Mouse (Mus musculus) MEL (cell line): ENCODE data around the gene Dnase1l1. TPM values are rescaled to one million over a fixed set of nuclear protein-coding genes. Genes with fewer than 3 reads are reported as not detected.

Source experiments
- DNase-seq: peaks from one replicate; pipeline ENCODE4 v3.0.0; 2011; ENCODE audit warnings: low read depth, low spot score
- H3K27ac ChIP-seq: 2 replicates; pipeline ENCODE4 v1.5.1; 2012; ENCODE audit warnings: low read depth, mild to moderate bottlenecking, control low read depth, low read length, moderate library complexity; ENCODE audit not compliant: control insufficient read depth
- H3K27me3 ChIP-seq, 2 experiments: fragments of 150-350 bp in 1 of 2; sonication (generic) in 1 of 2; 2 replicates each; pipeline ENCODE4 v1.6.1; 2012; ENCODE audit warnings: low read length in 2 of 2, mild to moderate bottlenecking in 2 of 2, improper control_type of control experiment in 1 of 2, moderate library complexity in 1 of 2; ENCODE audit not compliant: insufficient read depth in 2 of 2, control insufficient read depth in 1 of 2
- H3K36me3 ChIP-seq, 2 experiments: 2 replicates each; pipeline ENCODE4 v1.6.1; 2012 to 2014; ENCODE audit warnings: low read length in 2 of 2, improper control_type of control experiment in 1 of 2, inconsistent platforms in 1 of 2, mild to moderate bottlenecking in 1 of 2; ENCODE audit not compliant: insufficient read depth in 2 of 2, control insufficient read depth in 1 of 2
- H3K4me1 ChIP-seq, 2 experiments: fragments of 150-350 bp in 1 of 2; sonication (generic) in 1 of 2; 2 replicates each; pipeline ENCODE4 v1.6.1; 2012; ENCODE audit warnings: low read length in 2 of 2, improper control_type of control experiment in 1 of 2, mild to moderate bottlenecking in 1 of 2; ENCODE audit not compliant: insufficient read depth in 2 of 2, control insufficient read depth in 1 of 2
- H3K4me3 ChIP-seq, 2 experiments: fragments of 150-350 bp in 1 of 2; sonication (generic) in 1 of 2; 2 replicates each; pipeline ENCODE4 v1.5.1; 2012; ENCODE audit warnings: low read depth in 2 of 2, low read length in 2 of 2, mild to moderate bottlenecking in 2 of 2, moderate library complexity in 2 of 2, control low read depth in 1 of 2, improper control_type of control experiment in 1 of 2; ENCODE audit not compliant: control insufficient read depth in 1 of 2, insufficient read depth in 1 of 2
- H3K79me2 ChIP-seq: 2 replicates; pipeline ENCODE4 v1.6.1; 2012; ENCODE audit warnings: mild to moderate bottlenecking, low read length, moderate library complexity; ENCODE audit not compliant: control insufficient read depth, poor library complexity, insufficient read depth
- H3K9ac ChIP-seq: 2 replicates; pipeline ENCODE4 v1.6.1; 2012; ENCODE audit warnings: low read depth, mild to moderate bottlenecking, control low read depth, low read length, moderate library complexity; ENCODE audit not compliant: control insufficient read depth, poor library complexity, severe bottlenecking
- H3K9me3 ChIP-seq: fragments of 150-350 bp; sonication (generic); replicated peaks from 2 replicates; pipeline ENCODE4 v1.6.1; 2012; ENCODE audit warnings: mild to moderate bottlenecking, low read length, improper control_type of control experiment, moderate library complexity; ENCODE audit not compliant: insufficient read depth
- CHD2 ChIP-seq: IDR thresholded peaks from 2 replicates; pipeline ENCODE4 v1.6.1; 2011; ENCODE audit warnings: low read length, improper control_type of control experiment
- E2F4 ChIP-seq: IDR thresholded peaks from 2 replicates; pipeline ENCODE4 v1.6.1; 2011; ENCODE audit warnings: low read depth, low read length, improper control_type of control experiment, borderline replicate concordance
- ELF1 ChIP-seq: IDR thresholded peaks from 2 replicates; pipeline ENCODE4 v1.6.1; 2014; ENCODE audit warnings: low read depth, mild to moderate bottlenecking, inconsistent platforms, low read length, improper control_type of control experiment, moderate library complexity
- EP300 ChIP-seq, 2 experiments: IDR thresholded peaks; 2 replicates each; pipeline ENCODE4 v1.6.1; 2011; ENCODE audit warnings: improper control_type of control experiment in 2 of 2, low read length in 2 of 2, low read depth in 1 of 2, mild to moderate bottlenecking in 1 of 2
- ETS1 ChIP-seq: IDR thresholded peaks from 2 replicates; pipeline ENCODE4 v1.6.1; 2012; ENCODE audit warnings: low read depth, mild to moderate bottlenecking, inconsistent platforms, low read length, improper control_type of control experiment, moderate library complexity
- GATA1 ChIP-seq: IDR thresholded peaks from 2 replicates; pipeline ENCODE4 v1.6.1; 2011; ENCODE audit warnings: low read depth, low read length, improper control_type of control experiment
- HCFC1 ChIP-seq: IDR thresholded peaks from 2 replicates; pipeline ENCODE4 v1.6.1; 2012; ENCODE audit warnings: low read depth, mild to moderate bottlenecking, inconsistent platforms, low read length, improper control_type of control experiment, moderate library complexity
- JUND ChIP-seq: IDR thresholded peaks from 2 replicates; pipeline ENCODE4 v1.6.1; 2011; ENCODE audit warnings: low read depth, mild to moderate bottlenecking, improper control_type of control experiment, low read length
- MAFK ChIP-seq: IDR thresholded peaks from 2 replicates; pipeline ENCODE4 v1.6.1; 2011; ENCODE audit warnings: low read depth, mild to moderate bottlenecking, low read length, improper control_type of control experiment, borderline replicate concordance
- MAX ChIP-seq: IDR thresholded peaks from 2 replicates; pipeline ENCODE4 v1.6.1; 2011; ENCODE audit warnings: low read length, improper control_type of control experiment
- MAZ ChIP-seq: IDR thresholded peaks from 2 replicates; pipeline ENCODE4 v1.6.1; 2012; ENCODE audit warnings: low read depth, mild to moderate bottlenecking, inconsistent platforms, low read length, improper control_type of control experiment
- MXI1 ChIP-seq: IDR thresholded peaks from 2 replicates; pipeline ENCODE4 v1.6.1; 2011; ENCODE audit warnings: mild to moderate bottlenecking, low read depth, low read length, improper control_type of control experiment
- MYB ChIP-seq: IDR thresholded peaks from 2 replicates; pipeline ENCODE4 v1.6.1; 2011; ENCODE audit warnings: mild to moderate bottlenecking, low read depth, low read length, improper control_type of control experiment
- NRF1 ChIP-seq: IDR thresholded peaks from 2 replicates; pipeline ENCODE4 v1.6.1; 2014; ENCODE audit warnings: low read depth, mild to moderate bottlenecking, inconsistent platforms, low read length, improper control_type of control experiment, moderate library complexity; ENCODE audit not compliant: poor library complexity, insufficient read depth, severe bottlenecking
- POLR2A ChIP-seq, 2 experiments: IDR thresholded peaks; 2 replicates each; pipeline ENCODE4 v1.6.1; 2011 to 2012; ENCODE audit warnings: low read length in 2 of 2, mild to moderate bottlenecking in 2 of 2, control low read depth in 1 of 2, improper control_type of control experiment in 1 of 2, low read depth in 1 of 2, moderate library complexity in 1 of 2; ENCODE audit not compliant: control insufficient read depth in 1 of 2, insufficient read depth in 1 of 2, poor library complexity in 1 of 2
- POLR2AphosphoS2 ChIP-seq: IDR thresholded peaks from 2 replicates; pipeline ENCODE4 v1.6.1; 2011; ENCODE audit warnings: low read length, improper control_type of control experiment
- POLR2AphosphoS5 ChIP-seq: IDR thresholded peaks from 2 replicates; pipeline ENCODE4 v1.6.1; 2012; ENCODE audit warnings: low read depth, borderline replicate concordance, mild to moderate bottlenecking, inconsistent platforms, low read length, moderate library complexity, mixed read lengths
- RAD21 ChIP-seq: IDR thresholded peaks from 2 replicates; pipeline ENCODE4 v1.6.1; 2011; ENCODE audit warnings: mild to moderate bottlenecking, low read depth, low read length, improper control_type of control experiment
- RCOR1 ChIP-seq: IDR thresholded peaks from 2 replicates; pipeline ENCODE4 v1.6.1; 2012; ENCODE audit warnings: low read depth, mild to moderate bottlenecking, inconsistent platforms, low read length, improper control_type of control experiment
- SIN3A ChIP-seq: IDR thresholded peaks from 2 replicates; pipeline ENCODE4 v1.6.1; 2012; ENCODE audit warnings: low read length, improper control_type of control experiment, inconsistent platforms
- SMC3 ChIP-seq: IDR thresholded peaks from 2 replicates; pipeline ENCODE4 v1.6.1; 2011; ENCODE audit warnings: low read depth, low read length, improper control_type of control experiment
- USF1 ChIP-seq: IDR thresholded peaks from 2 replicates; pipeline ENCODE4 v1.6.1; 2014; ENCODE audit warnings: low read depth, mild to moderate bottlenecking, inconsistent platforms, low read length, improper control_type of control experiment, moderate library complexity
- USF2 ChIP-seq, 2 experiments: IDR thresholded peaks; 2 replicates each; pipeline ENCODE4 v1.6.1; 2011 to 2012; ENCODE audit warnings: improper control_type of control experiment in 2 of 2, low read length in 2 of 2, borderline replicate concordance in 1 of 2, inconsistent platforms in 1 of 2, low read depth in 1 of 2, mild to moderate bottlenecking in 1 of 2; ENCODE audit not compliant: insufficient read depth in 1 of 2
- ZKSCAN1 ChIP-seq: IDR thresholded peaks from 2 replicates; pipeline ENCODE4 v1.6.1; 2012; ENCODE audit warnings: low read depth, mild to moderate bottlenecking, inconsistent platforms, low read length, improper control_type of control experiment, moderate library complexity
- ZNF384 ChIP-seq: IDR thresholded peaks from 2 replicates; pipeline ENCODE4 v1.6.1; 2012; ENCODE audit warnings: low read depth, mild to moderate bottlenecking, inconsistent platforms, low read length, improper control_type of control experiment
- polyA plus RNA-seq, 2 experiments: library from polyadenylated mRNA; stranded (reverse) in 1 of 2; unstranded in 1 of 2; fragments of >175 nt in 1 of 2; fragments of >200 nt in 1 of 2; gene quantifications; 2 replicates each; pipeline versions ENCODE4 v1.2.1 to v1.2.4; 2012; ENCODE audit warnings: low replicate concordance in 2 of 2, low read depth in 1 of 2; ENCODE audit not compliant: insufficient read length in 2 of 2, insufficient read depth in 1 of 2, missing spikeins in 1 of 2
- total RNA-seq: library from RNA; depleted of rRNA; stranded (reverse); fragments of 300-350 nt; gene quantifications from 2 replicates; pipeline ENCODE4 v1.2.3, GENCODE M21; 2012

Gene Dnase1l1
- total and polyA plus RNA-seq, 3 experiments = 5.0 to 9.5 TPM; not detected in 1

DNA sequence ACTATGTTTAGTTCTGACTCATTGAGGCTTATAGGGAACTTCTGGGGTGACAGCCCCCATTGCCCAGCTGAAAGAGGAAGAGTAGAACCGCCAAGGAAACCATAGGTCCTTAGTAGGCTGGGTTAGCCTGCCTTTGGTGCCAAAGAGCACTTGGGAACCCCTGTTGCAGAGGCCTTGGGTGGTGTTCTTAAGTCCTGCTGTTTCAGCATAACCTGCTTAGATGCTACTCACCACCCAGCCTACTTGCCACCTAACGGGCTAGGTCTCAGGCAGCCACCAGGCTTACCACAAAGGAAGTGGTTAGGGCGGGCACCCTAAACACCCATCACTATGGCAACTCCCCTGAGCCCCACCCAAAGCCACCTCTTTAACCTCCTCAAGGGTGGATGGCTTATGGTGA lies 38.3 kb downstream of the Dnase1l1 start (continued):
- 0 out of 2 replicates have a peak, but pooled peaks have one; percentile 56 for TF ChIP-seq MAZ
- 0 out of 2 replicates have a peak, but pooled peaks have one; percentile 16 for TF ChIP-seq MYB
- no peak for TF ChIP-seq ZNF384
- peak; percentile 26 to 79; a peak in 3 of 4 replicates for TF ChIP-seq EP300 (IDR thresholded peaks at IDR 0.05; ENCODE audit: low read depth in 1 of 2, low read length in 2 of 2)
- TF ChIP-seq CHD2 = no peak
- TF ChIP-seq GATA1 = no peak
- no peak for TF ChIP-seq USF2 (IDR thresholded peaks at IDR 0.05; ENCODE audit: borderline replicate concordance in 1 of 2, insufficient read depth in 1 of 2, low read depth in 1 of 2, low read length in 2 of 2)
- no peak for TF ChIP-seq NRF1
- peak; percentile 39; the same call in 1 of the 2 replicates for TF ChIP-seq MAX
- peak; percentile 77 for TF ChIP-seq SIN3A
- TF ChIP-seq SMC3 = no peak
- no peak for TF ChIP-seq ELF1
- no peak for TF ChIP-seq MXI1
- TF ChIP-seq E2F4 = no peak
- no peak; the same call in 1 of the 2 replicates for TF ChIP-seq HCFC1
- TF ChIP-seq MAFK = 0 out of 2 replicates have a peak, but pooled peaks have one; percentile 36
- TF ChIP-seq POLR2A (IDR thresholded peaks at IDR 0.05; ENCODE audit: control insufficient read depth in 1 of 2, insufficient read depth in 1 of 2, low read depth in 1 of 2, low read length in 2 of 2, poor library complexity in 1 of 2) = peak in 1 of 2 experiments; percentile 34; a peak in 1 of 4 replicates
- TF ChIP-seq POLR2AphosphoS2 = no peak
- TF ChIP-seq ETS1 = peak; percentile 66
- no peak for TF ChIP-seq ZKSCAN1
- no peak for TF ChIP-seq JUND

DNA sequence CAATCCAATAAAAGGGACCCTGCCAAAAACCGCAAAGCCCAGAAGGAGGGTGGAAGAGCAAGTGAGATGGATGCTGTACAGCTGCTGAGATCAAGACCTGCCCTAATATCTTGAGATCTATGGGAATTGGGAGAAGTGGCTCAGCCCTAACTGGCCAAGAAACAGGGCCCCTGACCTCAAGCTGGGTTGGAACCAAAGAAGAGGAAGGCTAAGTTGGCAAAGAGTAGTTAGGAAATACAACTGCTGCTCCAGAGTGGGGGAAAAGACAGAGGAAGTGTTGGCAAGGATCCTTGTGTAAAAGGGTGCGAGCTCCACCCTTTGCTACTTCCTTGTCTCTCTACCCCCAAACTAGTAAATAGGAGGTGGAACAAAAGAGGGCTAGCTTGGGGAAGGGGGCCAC lies 38.7 kb downstream of the Dnase1l1 start:
- Histone ChIP-seq H3K9ac (peak overlapping the region; percentile 50), H3K4me3 (peak overlapping the region; percentile 0 to 17; a peak in 1 of 4 replicates), H3K36me3 (peaks cover 0 to 12% of the 10 kb centered on the region in 2 experiments; a peak in 3 of 4 replicates), H3K27ac (peak overlapping the region; percentile 97), H3K9me3 (no peaks in the 10 kb centered on the region), H3K27me3 (no peaks in the 10 kb centered on the region), H3K79me2 (peaks cover 18% of the 10 kb centered on the region), H3K4me1 (peaks cover 0 to 10% of the 10 kb centered on the region in 2 experiments; a peak in 1 of 4 replicates)
- DNase-seq = no peak
- TF ChIP-seq MAZ (no peak), E2F4 (no peak), RCOR1 (no peak), ETS1 (no peak), CHD2 (no peak), ELF1 (peak; percentile 24; the same call in 1 of the 2 replicates), POLR2AphosphoS5 (no peak), USF1 (no peak), POLR2AphosphoS2 (no peak), EP300 (IDR thresholded peaks at IDR 0.05; ENCODE audit: low read depth in 1 of 2, low read length in 2 of 2) (0 out of 4 replicates have a peak, but pooled peaks of 1 of the 2 experiments have one; percentile 37), SIN3A (peak; percentile 39; the same call in 1 of the 2 replicates), RAD21 (no peak)
